Mouse (Mus musculus) cerebellum, postnatal 25 days (tissue): ENCODE results near the gene Gnat2.

ENCODE experiments used
- DNase-seq, 2 experiments: peaks; one replicate each; pipeline ENCODE4 v3.0.0; 2021; ENCODE audit warnings: mixed read lengths in 2 of 2

Gnat2 gene

DNA sequence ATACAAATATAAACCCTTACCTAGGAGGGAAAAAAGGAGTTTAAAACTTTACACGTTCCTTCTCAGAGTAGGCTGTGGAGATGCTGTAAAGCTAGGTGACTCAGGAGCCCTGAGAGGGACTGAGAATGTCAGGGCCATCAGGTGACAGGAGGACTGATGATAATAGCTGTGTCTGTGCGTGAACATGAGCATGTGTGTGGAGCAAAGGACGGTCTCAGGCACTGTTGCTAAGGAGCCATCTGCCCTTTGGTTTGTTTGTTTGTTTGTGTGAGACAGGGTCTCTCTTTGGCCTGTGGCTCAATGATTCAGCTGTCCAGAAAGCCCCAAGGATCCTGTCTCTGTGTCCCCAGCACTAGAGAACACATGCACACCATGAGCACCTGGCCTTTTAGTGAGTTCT is 28.5 kb downstream of the Gnat2 start:
- DNase-seq = no peak

DNA sequence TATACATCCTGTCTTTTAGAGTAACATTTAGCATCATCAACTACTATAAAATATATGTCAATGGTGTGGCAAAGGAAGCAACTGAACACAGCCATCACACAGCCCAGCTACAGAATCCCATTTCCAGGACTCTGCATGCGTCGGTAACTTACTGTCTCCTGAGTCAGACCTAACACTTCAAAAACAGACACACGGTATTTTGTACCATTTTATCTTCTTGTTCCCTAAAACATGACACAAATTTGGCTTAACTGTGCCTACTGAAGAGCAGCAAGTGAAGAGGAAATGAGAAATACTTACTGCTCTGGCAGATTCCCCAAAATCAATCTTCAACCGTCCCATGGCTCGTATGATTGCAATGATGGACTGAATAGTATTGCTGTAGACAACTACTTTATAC is 30.7 kb downstream of the Gnat2 start:
- no peak for DNase-seq

DNA sequence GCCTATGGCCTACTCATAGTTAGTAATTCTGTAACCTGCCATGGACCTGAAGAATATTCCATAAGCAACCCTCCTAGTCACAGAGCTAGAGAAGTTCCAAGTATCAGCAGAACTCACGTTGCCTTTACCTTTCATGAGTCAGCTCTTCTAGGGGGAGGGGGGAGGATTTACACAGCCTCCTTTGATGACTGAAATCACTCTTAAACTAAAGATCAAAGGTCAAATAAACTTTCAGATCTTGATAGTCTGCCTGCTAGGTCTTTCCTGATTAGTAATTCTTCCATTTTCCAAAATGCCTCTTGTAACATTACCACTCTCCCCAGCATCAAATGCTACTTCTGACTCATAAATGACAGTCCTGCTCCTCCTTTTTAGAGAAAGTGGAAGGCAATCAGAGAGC is 31.5 kb downstream of the Gnat2 start:
- no peak for DNase-seq

DNA sequence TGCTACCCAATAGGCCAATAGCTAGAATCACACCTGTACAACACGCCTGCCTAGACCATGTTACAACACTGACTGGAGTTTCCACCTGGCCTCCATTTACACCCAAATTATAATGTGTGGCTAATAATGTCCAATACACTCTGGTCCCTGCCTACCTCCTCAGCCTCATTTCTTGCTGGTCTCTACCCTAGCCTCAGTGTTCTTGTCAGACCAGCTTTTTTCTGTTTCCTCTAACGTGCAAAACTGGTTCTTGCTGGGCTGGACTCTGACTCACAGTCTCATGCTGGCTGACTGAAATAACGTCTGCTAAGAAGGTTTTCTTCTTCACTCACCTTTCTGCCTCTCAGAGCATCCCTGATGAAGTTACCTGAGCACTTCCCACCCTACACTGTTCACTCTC is 33.7 kb downstream of the Gnat2 start:
- DNase-seq = no peak

DNA sequence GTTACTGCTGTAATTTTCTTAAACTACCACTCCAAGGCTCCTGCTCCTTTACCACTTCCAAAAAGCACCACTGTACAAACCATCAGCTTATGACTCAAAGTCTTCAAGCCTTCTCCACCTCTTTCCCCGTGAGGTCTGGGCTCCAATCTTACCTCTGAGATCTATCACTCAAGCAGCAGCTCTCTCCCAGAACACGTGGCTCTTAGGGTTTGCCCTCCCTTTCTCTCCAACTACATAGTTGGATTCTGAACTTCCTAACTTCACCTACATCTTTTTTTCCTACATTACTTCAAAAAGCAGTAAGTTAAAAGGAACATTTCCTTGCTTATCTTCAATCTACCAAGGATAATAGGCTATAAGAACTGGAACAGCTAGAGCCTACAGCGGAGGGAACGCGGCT is 35.9 kb downstream of the Gnat2 start:
- no peak for DNase-seq

DNA sequence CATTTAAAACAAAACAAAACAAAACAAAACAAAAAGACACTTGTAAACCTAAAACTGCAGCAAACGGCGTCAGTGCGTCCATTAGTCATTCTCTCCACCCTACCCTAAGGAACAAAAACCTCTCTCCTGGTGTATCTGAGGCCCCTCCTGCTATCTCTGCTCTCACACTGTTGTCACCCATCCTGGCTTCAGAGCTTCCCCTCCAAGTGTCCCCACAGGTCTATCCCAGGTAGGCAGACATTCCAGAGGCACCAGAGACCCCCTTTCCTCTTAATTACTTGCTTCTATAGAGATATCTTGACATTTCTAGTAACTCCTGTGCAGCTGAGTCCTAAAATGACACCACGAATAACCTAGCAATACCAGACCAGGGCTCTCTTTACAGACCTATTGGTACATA is 36.8 kb downstream of the Gnat2 start:
- no peak for DNase-seq

DNA sequence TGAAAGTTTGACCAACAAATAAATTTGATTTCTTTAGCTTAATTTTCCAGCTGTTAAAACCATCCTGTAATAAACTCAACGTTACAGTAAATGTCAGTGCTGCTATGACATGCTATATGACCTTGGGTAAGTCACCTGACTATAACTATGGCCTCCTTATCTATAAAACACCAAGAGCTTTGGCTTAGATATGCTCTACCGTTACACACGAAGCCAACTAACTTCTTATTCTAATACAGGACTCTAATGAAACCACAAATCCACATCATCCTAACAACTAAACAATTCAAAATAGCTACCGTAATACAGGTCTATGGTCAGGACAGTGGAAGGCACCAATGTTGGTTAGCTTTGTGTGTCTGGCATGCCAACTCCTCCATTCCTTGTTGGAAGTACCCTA is 37.2 kb downstream of the Gnat2 start:
- DNase-seq = no peak

DNA sequence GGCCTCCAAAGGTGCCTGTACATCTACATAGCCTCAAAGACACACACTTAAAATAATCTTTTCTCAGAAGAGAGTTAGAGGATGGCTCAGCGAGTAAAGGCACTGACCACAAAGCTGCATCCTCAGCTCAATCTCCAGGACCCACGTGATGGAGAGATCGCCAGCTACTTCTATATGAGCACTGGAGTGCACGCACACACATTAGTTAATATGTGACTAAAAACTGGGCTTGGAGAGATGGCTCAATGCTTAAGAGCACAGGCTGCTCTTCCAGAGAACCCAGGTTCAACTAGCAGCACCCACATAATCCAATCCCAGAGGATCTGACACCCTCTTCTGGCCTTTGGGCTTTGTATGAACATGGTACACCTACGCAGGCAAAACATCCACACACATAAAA is 38.6 kb downstream of the Gnat2 start:
- no peak for DNase-seq

DNA sequence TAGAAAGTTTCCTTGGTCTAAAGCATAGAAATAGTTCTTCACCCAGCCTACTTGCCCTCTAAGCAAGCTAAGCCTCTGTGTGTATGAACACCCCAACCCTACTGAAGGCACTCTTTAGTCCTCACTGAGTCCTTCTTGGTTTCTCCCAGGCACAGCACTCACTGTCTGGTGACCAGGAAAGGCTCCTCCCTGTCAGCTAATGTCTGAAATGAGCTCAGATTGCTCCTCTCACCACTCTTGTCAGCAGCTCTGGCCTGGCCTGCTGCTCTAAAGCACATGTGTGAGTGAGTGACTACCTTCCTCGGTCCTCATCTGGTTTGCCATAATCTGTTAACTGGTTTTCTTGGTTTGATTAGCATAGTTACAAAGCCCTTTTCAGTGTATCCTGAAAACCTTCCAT is 39.2 kb downstream of the Gnat2 start:
- no peak for DNase-seq

DNA sequence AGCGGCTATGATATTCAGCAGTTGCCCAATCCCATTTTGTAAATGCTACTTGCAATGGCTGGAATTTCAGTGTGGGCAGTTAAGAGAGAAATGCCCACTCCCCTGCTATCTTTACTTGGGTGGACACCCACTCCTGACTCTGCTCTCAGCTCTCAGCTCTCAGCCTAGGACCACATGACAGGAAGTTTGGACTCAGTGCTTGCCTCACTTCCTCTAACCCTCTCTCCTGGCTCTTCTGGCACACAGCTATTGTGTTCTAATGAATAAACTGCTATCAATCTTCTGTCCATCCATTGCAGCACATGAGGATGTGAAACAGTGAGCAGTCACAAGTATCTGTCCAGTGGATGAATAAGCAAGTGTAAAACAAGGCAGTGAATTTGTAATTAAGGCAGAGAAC is 39.9 kb downstream of the Gnat2 start:
- DNase-seq = no peak

DNA sequence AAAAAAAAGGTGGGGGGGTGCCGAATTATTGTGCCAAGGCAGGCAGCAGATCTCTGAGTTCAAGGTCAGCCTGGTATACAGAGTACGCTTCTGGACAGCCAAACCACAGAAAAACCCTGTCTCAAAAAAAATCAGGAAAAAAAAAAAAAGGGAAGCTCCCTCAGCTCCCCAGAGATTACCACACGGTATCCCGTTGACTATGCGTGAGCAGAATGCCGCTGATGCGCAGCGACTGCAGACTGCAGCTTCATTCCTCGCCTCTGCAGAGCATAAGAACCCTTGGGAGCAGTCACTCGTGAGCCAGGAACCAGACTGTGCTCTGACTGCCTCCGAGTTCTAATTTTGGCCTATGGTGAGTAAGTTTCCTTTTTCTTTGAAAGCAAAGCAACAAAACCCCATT is 42.1 kb downstream of the Gnat2 start:
- peak in 1 of 2 experiments; percentile 30 for DNase-seq

DNA sequence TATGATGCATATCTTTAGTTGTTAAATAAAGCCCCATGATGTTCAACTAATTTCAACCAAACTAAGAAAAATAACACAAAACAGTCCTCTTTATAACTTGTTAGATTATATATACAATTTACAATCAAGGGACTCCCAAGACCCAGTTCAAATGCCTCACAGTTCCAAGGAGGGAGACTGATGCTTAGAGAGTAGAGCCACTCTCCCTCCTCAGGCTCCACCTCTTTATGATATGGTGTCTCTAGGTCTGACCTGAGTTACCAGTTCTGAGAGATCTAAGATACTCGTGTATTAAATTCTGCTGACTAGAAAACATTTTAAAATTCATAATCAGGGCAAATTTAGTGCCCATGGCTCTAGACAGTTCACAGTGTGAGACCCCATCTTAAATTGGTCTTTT is 46.5 kb downstream of the Gnat2 start:
- no peak for DNase-seq

DNA sequence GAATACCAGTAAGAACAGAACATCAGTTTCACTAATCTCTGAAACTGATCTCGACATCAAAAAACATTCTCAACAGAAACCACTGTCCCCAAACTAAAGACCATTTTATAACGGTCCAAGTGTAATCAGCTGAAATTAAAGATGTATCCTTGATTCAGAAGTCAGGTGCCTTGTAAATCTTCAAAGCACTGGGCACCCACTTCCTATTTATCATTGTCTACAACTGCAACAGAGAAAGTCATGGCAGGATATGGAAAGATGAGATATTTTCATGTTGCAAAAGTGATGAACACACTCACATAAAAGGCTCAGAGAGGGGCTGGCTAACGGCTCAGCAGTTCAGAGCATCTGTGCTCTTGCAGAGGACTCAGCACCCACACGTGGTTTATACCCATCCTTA is 48.2 kb downstream of the Gnat2 start:
- no peak for DNase-seq

DNA sequence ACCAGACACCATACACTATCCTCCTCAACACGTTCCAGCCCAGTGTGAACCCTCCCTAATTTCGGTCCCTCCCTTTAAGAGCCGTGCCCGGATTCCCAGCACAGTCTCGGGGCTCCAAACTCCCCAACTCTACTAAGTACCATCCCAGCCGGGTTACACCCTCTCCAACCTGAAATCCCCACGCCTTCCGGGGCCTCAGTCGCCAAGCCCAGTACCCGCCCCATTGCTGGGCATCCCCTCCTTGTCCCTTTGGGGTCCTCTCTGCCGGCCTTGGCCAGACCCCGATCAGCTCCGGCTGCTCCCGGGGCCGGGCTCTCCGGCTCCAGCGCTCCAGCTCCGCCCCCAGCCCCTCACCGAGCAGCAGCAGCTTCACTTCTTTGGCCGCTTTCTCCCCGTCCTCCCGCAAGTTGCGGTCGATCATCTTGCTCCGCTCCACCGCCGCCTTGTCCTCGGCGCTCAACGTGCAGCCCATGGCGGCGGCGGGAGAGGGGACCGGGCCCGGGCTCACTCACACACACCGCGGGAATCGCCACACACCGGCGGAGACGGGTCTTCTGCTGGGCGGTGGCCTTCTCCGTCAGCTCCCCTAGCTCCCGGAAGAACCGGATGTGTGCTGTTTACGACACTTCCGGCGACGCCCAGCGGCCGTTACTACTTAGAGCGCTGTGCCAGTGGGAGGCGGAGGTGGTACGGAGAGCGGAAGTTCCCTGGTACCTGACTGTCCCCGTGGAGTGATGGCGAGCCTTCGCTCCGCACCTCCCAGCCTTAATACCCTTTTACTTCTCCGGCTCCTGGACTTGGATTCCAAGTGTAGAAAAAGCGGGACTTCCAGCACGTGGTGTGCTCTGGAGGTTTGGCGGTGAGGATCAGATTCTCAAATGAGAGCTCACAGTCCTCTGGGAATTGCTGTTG is 53.2 kb downstream of the Gnat2 start, which contains the start of gene Gnai3:
Gene Gnai3 (minus strand): TSS at position 613 of the 912 bp plus-strand sequence.
- DNase-seq = peak; percentile 91 to 94

DNA sequence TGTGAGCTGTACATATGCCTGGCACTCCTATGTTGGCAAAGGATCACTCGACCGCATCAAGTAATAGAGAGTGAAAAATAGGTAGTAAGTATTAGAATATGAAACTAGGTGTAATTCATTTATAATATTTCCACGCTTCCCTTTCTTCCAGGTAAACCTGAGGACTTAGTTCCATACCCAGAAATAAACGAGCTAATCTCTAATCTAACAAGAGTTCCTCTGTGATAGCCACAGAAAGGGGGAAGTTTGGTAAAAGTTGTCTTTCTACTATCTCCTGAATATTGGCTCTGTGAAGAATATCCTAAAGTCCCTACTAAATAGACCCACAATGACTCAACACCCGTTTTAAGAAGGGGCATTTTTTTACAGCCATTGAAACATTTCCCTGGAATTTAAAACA is 54.1 kb downstream of the Gnat2 start:
- DNase-seq = no peak

DNA sequence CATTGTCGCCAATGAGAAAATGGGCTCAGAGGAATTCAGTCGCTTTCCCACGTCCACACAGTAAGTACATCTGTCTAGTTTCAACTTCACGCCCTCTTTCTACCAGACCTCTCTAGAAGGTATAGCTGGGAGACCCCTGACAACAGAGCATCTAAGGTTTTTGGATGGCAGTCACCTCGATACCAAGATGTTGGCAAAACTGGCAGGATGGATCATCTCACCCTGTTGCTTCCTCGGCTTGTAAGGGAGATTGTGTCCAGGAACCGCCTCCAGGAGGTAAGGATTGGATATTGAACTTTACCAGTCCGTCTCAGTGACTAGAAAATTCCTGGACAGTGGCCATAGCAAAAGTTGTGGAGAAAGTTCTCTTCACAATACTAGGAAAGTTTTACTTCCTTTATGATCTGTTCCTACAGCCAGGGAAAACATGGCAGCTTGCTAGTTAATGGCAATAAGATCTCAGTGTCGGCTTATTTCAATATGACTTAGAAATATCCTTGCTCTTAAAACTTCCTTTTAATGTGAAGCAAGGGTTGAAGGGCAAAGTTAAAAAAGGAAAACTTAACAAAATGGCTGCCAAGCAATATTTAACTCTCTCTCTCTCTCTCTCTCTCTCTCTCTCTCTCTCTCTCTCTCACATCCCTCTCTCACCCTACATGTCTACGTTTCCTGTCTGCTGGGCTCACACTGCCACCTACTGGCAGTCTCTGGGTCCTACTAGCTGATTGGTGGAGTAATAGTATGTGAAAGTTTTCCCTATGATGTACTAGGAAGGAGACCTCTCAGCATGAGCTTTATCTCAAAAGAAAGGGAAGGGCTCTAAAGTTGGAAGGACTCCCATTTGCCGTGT is 55.0 kb downstream of the Gnat2 start:
- DNase-seq = peak; percentile 86 to 93
